Mouse (Mus musculus) kidney, adult 11 months (tissue): Measurements from ENCODE around the gene Adipor2.
"Not testable (repeated sequence)": the region's sequence is repeated elsewhere in the genome, so short reads cannot be mapped to it uniquely, and the experiment has no call there.

Source experiments
- DNase-seq: peaks from one replicate; pipeline ENCODE4 v3.0.0; 2022

The Adipor2 gene

DNA sequence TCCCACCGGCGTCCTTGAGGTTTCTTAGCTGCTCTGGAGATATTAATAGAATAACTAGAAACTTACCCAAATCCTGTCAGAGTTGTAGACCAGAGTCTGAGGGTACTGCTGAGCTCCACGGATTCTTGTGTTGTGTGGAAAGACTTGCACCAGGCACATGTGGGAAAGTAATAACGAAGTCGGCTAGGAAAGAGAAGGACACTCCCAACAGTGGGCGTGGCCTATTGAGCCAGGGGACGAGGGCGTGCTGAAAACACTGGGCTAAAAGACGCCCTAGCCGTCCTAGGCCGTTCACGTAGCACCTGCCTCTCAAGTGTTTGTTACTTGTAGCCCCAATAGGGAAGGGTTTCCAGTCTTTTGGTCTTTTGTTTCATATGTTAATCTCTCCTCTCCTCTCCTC lies at the start of gene Adipor2:
TSS of gene Adipor2 (minus strand) at position 351 of the 400 bp plus-strand sequence.
- DNase-seq = peak; percentile 30

- DNase-seq = no peak
Observed at GRCm38 (mm10) chr6:119466161-119466560, 48.7 kb upstream of the Adipor2 start.

DNA sequence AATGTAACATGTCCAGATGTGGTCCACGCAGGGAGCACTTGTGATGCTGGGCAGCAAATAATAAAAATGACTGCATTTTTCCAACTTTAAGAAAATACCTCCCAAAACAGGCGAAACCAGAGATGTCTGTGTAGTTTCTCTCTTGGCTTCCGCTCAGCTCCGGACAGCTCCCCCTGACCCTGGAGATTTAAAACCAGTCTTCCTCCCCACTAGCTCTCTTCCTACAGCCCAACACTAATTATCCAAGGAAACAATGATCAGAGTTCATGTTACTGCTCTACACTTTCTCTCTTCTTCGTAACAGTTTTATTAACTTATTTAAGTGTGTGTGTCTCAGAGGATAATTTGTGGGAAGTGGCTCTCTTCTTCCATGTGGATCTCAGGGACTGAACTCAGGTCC lies 42.9 kb upstream of the Adipor2 start:
- no peak for DNase-seq

GRCm38 (mm10) chr6:119459041-119459440 lies 41.5 kb upstream of the Adipor2 start:
- no peak for DNase-seq

DNA sequence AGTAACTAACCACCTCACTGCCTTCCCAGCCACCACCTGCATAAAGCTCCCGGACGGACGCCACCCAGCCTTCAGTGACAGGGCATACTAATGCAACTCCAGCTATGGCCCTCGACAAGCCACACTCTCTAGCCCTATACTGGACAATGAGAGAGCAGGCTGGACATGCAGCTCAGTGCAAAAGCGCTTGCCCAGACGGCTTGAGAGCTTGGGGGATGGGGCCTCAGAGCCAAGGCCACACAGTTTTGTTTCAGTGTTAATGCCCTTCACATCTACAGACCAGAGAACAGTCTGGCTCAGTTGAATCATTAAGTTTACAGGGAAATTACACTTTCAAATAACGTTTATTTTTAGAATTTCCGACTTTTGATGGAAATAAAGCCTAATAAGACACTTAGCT lies 40.7 kb upstream of the Adipor2 start:
- no peak for DNase-seq

- DNase-seq = peak; percentile 43
Observed at GRCm38 (mm10) chr6:119451981-119452499, 34.5 kb upstream of the Adipor2 start.

DNA sequence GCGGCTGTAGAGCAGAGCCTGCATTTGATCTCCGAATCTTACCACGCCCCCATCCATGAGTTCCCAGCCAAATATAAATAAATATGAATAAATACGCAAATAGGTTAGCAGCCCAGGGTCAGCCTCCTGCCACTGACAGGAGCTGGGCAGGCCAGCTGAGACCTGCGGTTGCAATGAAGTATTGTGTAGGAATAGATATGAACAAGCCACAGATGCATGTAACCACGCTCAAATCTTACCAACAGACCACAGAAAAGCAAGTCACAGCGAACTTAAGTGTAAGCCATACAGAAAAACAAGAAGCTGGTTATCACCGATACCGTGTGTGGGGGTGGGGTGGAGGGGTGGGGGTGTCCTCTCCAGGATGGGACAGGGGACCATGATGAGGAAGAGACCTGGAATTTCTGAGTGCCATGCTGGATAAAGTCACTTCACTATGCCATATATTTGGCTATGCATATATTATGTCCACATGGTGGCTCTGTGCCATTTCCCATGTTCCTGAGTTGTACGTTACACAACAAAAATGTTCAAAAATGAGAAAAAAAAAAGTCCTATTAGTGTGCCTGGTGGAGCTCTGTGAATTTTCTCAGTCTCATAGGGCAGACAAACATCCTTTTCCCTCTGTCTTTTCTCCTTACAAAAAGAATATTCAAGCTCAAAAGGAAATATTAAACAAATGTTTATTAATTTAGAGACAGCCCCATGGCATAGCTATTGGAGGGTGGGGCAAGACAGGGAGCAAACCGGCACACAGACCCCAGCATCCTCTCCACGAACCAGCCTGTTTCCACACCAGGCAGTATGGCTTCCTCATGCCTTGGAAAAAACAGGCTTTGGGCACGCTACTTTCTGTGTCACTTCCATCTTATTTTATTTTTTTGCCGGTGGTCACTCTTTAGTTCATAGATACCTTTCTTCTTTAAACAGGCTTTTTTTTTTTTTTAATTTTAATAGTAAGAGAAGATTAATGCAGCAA lies 33.8 kb upstream of the Adipor2 start:
- DNase-seq = no peak

DNA sequence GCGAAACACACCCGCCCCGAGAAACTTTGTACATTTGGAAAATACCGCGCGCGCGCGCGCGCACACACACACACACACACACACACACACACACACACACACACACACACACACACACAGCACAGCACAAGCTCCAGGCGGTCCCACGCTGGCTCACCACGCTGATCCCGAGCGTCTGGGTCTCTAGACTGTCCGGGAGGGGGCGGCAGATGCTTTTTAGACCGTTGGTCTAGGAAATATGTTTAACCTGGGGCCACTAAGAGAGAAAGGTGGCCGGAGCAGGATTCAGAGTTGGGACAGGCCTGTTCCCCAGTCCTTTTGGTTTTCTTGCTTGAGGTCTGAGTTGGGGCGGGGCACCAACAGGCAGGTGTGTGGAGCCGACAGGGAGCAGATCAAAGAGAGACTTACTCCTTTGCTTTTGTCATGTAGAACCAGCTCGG lies 31.6 kb upstream of the Adipor2 start:
- DNase-seq = peak; percentile 66

- peak; percentile 43 for DNase-seq
Observed at GRCm38 (mm10) chr6:119448321-119449059, 31.0 kb upstream of the Adipor2 start.

- no peak for DNase-seq
Observed at GRCm38 (mm10) chr6:119445671-119446607, 28.4 kb upstream of the Adipor2 start.

DNA sequence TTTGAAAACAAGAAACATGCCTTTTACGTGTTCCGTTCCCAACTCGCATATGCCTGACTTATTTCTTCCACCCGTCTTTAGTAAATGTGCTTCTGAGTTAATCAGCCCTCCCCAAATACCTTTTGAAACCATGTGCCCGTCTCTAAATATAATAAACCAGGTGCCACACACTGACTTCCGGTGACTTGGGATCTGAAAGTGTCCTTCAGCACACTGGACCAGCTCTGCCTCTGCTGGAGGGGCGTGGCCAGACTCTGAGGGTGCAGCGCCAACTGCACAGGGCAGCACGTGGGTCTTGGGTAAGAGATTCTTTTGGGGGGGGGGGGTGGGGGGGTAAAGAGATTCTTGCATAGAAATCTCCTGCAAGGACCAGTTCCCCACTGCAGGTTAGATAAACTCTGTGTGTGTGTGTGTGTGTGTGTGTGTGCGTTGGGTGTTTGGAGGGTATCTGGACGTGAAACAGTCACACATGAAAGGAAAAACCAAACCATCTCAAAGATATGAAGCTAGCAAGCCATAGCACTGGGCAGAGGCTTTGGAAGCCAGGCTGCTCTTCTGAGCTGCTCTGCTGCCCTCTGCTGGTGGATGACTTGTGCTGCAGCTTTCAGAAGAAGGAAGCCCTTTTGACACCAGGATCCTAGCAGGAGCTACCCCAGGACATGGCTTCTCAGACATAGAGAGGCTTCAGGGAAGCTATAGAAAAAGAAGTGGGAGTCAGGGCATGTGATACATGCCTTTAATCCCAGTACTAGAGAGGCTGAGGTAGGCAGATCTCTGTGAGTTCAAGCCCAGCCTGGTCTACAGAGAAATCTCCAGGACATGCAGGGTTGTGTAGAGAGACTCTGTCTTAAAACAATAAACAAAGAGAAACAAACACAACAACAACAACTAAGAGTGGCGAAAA lies 26.5 kb upstream of the Adipor2 start:
- peak; percentile 68 for DNase-seq

- DNase-seq = not testable (repeated sequence)
Observed at GRCm38 (mm10) chr6:119442729-119443128, 25.2 kb upstream of the Adipor2 start.

DNA sequence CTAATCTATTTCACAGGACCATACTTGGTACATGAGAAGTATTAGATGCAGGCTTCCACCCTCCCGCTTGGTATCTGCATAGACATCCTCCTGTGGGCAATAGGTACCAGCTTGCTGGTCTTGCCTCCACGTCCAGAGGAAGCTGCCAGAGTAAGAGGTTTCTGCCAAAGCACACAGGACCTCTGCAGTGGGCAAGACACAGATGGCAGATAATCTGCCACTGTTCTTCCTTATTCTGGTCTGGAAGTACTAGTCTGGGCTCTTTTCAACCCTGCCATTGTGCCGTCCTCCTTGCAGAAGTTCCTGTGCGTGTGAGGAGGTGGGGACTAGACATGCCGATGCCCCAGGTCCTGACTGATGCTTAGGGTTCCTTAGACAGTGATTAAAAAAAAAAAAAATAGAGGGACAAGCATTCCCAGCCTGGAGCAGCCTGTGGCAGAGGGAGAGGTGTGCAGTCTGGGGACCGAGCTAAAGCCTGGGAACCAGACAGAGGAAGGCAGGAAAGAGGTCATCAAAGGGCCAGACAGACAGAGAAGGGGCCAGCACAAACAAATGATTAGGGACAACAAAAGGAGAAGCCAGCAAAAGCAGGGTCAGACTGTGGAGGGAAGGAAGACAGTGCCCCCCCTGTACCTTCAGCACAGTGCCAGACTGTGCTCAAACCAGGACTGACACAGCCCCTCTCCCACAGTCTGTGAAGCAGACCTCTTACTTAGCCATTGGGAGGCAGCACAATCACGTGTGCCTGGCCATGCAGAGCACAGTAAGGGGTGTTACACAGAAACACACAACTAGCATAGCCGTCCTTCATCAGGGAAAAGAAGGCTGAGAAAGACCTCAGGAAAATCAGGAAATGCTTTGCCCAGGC lies 20.6 kb upstream of the Adipor2 start:
- DNase-seq = no peak

DNA sequence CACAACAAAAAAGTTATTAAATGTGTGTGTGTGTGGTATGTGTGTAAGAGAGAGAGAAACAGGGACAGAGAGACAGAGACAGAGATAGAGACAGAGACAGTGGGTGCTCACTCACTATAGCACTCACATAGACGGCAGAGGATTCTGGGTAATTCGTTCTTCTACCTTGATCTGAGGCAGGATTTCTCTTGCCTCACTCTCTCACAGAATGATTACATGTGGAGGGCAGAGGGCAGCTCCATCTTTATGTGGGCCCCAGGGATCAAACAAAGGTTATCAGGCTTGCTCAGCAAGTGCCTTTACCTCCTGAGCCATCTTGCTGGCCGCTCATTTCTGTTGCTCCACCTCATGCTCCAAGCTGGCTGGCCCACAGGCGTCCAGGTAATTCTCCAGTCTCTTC lies 16.9 kb upstream of the Adipor2 start:
- no peak for DNase-seq

GRCm38 (mm10) chr6:119431751-119432324 lies 14.3 kb upstream of the Adipor2 start:
- DNase-seq = peak; percentile 38

DNA sequence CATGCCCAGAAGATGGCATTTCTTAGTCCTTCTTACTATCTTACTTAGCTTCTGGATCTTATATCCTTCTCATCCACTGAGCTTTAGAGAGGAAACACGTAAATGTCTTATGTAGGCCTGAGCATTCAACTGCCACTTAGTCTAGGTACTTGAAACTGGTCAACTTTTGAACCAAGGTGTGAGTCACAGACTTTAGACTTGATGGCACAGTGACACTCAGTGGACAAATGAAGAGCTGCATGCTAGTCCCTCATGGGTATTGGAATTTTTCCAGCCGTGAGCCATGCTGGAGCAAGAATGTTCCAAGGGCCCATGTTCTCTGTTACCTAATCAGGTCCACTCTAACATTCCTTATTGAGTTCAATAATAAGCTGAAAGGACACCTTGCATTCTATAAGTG lies 13.0 kb upstream of the Adipor2 start:
- peak; percentile 71 for DNase-seq

DNA sequence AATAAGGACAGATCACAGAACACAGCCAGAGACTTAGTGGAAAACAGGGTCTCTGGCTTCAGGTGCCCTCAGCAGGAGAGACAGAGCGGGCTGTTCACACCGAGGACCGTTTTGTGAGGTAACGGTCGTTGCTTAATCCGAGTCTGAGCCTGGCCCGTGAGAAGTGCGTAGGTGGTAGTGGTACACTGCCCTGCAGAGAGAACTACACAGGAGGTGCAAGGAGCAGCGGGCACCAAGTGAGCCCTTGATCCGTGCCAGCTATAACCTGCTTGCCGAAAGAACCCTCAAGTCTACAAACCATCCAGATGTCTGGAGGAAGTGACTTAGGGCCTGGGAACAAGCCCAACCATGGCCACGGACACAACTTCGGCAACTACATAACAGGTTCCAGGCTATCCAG lies 11.8 kb upstream of the Adipor2 start:
- DNase-seq = no peak

GRCm38 (mm10) chr6:119428611-119429010 lies 11.1 kb upstream of the Adipor2 start:
- no peak for DNase-seq

DNA sequence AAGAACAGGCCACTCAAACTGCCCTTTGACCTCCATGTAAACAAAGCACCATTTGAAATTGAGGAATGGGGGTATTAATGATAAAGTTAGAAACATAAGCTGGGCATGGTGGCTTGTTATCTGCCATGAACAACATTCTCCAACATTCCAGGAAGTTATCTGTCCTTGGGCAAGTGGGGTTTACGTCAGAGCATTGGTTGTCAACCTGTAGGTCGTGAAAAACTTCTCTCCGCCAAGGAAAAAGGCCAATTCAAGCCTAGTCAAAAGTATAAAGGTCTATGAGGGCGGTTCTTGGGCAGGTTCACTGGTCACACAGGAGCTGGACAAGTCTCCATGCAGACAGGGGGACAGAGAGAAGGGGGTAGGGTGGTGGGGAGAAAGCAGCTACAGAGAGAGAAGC lies 3.5 kb upstream of the Adipor2 start:
- DNase-seq = peak; percentile 38

GRCm38 (mm10) chr6:119420357-119420756 lies 2.9 kb upstream of the Adipor2 start:
- DNase-seq = no peak
